ENCODE assay signal across 9 mouse cellular contexts in the genomic region with DNA sequence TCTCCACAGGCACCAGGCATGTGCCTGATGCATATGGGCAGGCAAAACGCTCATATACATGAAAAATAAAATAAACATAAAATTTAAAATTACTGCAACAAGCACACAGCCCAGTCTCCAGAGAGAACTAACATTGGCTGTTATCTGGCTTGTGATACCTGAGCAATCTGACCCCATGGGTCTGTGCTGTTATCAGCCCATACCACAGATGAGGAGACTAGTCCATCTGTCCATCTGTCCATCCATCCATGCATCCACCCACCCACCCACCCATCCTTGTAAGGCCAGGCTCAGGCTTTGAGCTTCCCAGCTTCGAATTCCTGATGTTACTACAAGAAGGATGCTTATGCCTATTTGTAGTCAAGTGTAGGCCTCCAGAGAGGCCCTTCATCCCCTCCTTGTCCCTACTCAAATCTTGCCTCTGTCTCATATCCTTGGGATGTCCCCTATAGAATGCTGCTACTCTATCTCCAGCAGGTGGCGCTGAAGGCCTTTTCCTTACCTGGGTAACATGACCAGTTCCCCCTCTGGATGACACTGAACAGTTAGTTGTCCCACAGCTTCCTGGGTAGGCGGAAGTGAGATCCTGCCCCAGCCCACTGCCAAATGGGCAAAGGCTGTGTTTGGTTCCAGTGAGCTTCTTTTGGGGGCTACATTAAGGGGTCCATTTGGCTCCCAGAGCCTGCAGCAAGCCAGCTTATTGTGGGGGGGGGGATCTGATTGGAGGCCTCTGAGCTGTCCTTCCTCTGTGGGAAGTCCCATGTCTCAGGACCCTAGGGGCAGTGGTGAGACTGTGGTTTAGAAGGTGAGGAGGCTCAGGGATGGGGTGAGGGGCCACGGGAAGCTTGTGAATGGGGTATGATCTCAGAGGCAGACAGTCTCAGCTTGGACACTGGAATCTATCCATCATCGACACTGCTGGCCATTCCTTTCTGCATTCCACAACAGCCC. TPM values are rescaled to one million over a fixed set of nuclear protein-coding genes. Genes with fewer than 3 reads are reported as not detected.
DNase-seq lines count a peak whose midpoint lies in the region; ATAC-seq lines count a peak whose summit lies in the region.
"Had no signal": no experiment of that assay in that cellular context is flagged by ENCODE, and none has a peak within 500 bp of the region (broad histone marks: within the 10 kb centered on the region; RNA-seq: fewer than 3 reads in every experiment).

No protein-coding gene starts in this region.

- 0 out of 2 replicates have a peak, but pooled peaks have one; percentile 26 for ATAC-seq in cerebellum, adult (ENCODE audit: insufficient number of reproducible peaks, low FRiP score, low TSS enrichment)
- peak; percentile 96 for ATAC-seq in megakaryocyte, adult 5-6 weeks (ENCODE audit: poor library complexity, severe bottlenecking)

- no peak for DNase-seq in cerebellum, adult 11-12 months
- peak; percentile 91 for DNase-seq in ZHBTc4 (ENCODE audit: low read depth, low spot score)
- peak; percentile 72 for DNase-seq in embryo, embryonic 11.5 days (ENCODE audit: low read depth, low spot score)
- DNase-seq in heart, postnatal 10 days = peak; percentile 79 to 88
- peak; percentile 78 to 90 for DNase-seq in kidney, postnatal 25 days
- peak; percentile 78 for DNase-seq in right cerebral cortex, postnatal 14 days

- intact Hi-C loops in heart, postnatal 10 days (cut with DNase I) = loop anchor here (1.0 kb wide), 1 partner anchor 48 kb away; no protein-coding TSS in a partner anchor

RNA-seq across cellular contexts. Expression of gene 2510039O18Rik, which starts 19.5 kb away (rescaled TPM):
- 10 to 100 TPM; 47.0 to 49.5 TPM for total RNA-seq in heart, postnatal 10 days (2021)
- 39.4 and 41.4 TPM in 2 replicates for total RNA-seq in megakaryocyte, adult 5-6 weeks (2015)
- 42.1 and 45.5 TPM in 2 replicates for total RNA-seq in megakaryocyte, adult 5-6 weeks (2017)

RNA-seq across cellular contexts. Expression of gene Plod1, which starts 23.6 kb away (rescaled TPM):
- 100 to 1,000 TPM in 1 of 2 experiments, 10 to 100 TPM in 1; 97.7 to 104 TPM for total RNA-seq in heart, postnatal 10 days (2021)
- 10.5 TPM in 2 replicates for total RNA-seq in megakaryocyte, adult 5-6 weeks (2015)
- total RNA-seq in megakaryocyte, adult 5-6 weeks (2017) = 22.9 and 25.7 TPM in 2 replicates

RNA-seq across cellular contexts. Expression of gene Nppb, which starts 25.4 kb away (rescaled TPM):
- 100 to 1,000 TPM; 204 to 360 TPM for total RNA-seq in heart, postnatal 10 days (2021)
- total RNA-seq in megakaryocyte, adult 5-6 weeks (2015) = not detected in 2 replicates
- total RNA-seq in megakaryocyte, adult 5-6 weeks (2017) = not detected in 2 replicates
- total RNA-seq: left cerebral cortex, postnatal 10 days had no signal

RNA-seq across cellular contexts. Expression of gene Nppa, which starts 40.4 kb away (rescaled TPM):
- 1,000 to 10,000 TPM in 1 of 2 experiments, 100 to 1,000 TPM in 1; 613 to 1,804 TPM for total RNA-seq in heart, postnatal 10 days (2021)
- total RNA-seq in megakaryocyte, adult 5-6 weeks (2015) = not detected in 2 replicates
- not detected in 2 replicates for total RNA-seq in megakaryocyte, adult 5-6 weeks (2017)

RNA-seq across cellular contexts. Expression of gene Mfn2, which starts 55.7 kb away (rescaled TPM):
- total RNA-seq in heart, postnatal 10 days (2021) = 100 to 1,000 TPM; 583 to 610 TPM
- total RNA-seq in megakaryocyte, adult 5-6 weeks (2015) = 12.5 and 12.7 TPM in 2 replicates
- total RNA-seq in megakaryocyte, adult 5-6 weeks (2017) = 15.7 and 17.4 TPM in 2 replicates

Comparison
In these comparisons a context has a peak if more than half of its experiments do, and no peak if none do; other contexts are left out.
1. RNA of gene Nppb, which starts 25.4 kb away (total RNA-seq): 204 to 360 TPM in heart, postnatal 10 days; not detected in megakaryocyte, adult 5-6 weeks; every median in the first group is over 100 times any median in the second.